Mouse (Mus musculus) kidney, adult 2 months (tissue): ENCODE data around the gene Syt3. TPM values are rescaled to one million over a fixed set of nuclear protein-coding genes. Genes with fewer than 3 reads are reported as not detected.
A peak's percentile ranks its signal among the peaks of the same experiment; 100 is the strongest.

Experiments
- DNase-seq: peaks from one replicate; pipeline ENCODE4 v3.0.0; 2021
- H3K27ac ChIP-seq: fragments of 200-500 bp; 2 replicates; pipeline ENCODE4 v1.5.1; 2012; ENCODE audit warnings: low read depth, low read length, control low read depth, inconsistent platforms; ENCODE audit not compliant: insufficient read depth
- H3K27me3 ChIP-seq: fragments of 200-500 bp; replicated peaks from 2 replicates; pipeline ENCODE4 v1.6.1; 2012; ENCODE audit warnings: mild to moderate bottlenecking, moderate library complexity, low read length, inconsistent platforms; ENCODE audit not compliant: control insufficient read depth, insufficient read depth
- H3K36me3 ChIP-seq: fragments of 200-500 bp; 2 replicates; pipeline ENCODE4 v1.6.1; 2012; ENCODE audit warnings: mild to moderate bottlenecking, moderate library complexity, low read length, inconsistent platforms; ENCODE audit not compliant: control insufficient read depth, insufficient read depth
- H3K4me1 ChIP-seq: fragments of 200-500 bp; 2 replicates; pipeline ENCODE4 v1.6.1; 2011; ENCODE audit warnings: low read length; ENCODE audit not compliant: control insufficient read depth, insufficient read depth
- H3K4me3 ChIP-seq: fragments of 200-500 bp; 2 replicates; pipeline ENCODE4 v1.5.1; 2011; ENCODE audit warnings: mild to moderate bottlenecking, low read depth, low read length, control low read depth; ENCODE audit not compliant: insufficient read depth
- CTCF ChIP-seq: fragments of 200-500 bp; conservative IDR thresholded peaks from 2 replicates; pipeline ENCODE4 v1.5.1; 2011; ENCODE audit warnings: low read depth, mild to moderate bottlenecking, control low read depth, low read length, moderate library complexity, mixed read lengths; ENCODE audit not compliant: insufficient read depth, insufficient read length
- POLR2A ChIP-seq: fragments of 200-500 bp; IDR thresholded peaks from one replicate; pipeline ENCODE4 v1.6.1; 2011; ENCODE audit warnings: low read depth, low read length, control low read depth
- WGBS: fragments of 180-500 bp; shearing (Covaris S2); methylation state at CpG from one replicate; pipeline ENCODE4 v1.1.7; 2018; 5-methylcytosine and 5-hydroxymethylcytosine counted together
- polyA plus RNA-seq: library from polyadenylated mRNA; depleted of rRNA; stranded (reverse); fragments of >200 nt; gene quantifications from 2 replicates; pipeline ENCODE4 v1.2.3, GENCODE M21; 2012

Gene Syt3
- polyA plus RNA-seq, 1 experiment = 12.0 TPM

DNA sequence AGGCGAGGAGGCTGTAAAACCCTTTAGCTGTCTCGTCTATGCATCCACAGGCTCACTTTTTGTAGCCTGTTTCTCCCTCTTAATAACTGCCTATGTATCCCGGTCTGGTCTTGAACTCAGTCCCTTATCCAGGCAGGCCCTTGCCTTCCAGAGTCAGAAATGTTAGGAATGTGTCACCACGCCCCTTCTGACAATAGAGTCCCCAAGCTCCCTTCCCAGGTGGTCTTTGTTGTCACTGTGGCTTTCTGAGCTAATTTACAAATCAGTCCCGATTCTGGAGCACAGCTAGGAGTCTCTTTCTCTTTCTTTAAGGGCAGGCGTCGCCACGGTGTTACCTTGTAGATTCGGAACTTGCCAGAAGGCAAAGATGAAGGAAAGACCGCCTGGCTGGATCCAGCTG lies 8.7 kb upstream of the Syt3 start:
- no peak overlapping the region for H3K4me3 ChIP-seq

DNA sequence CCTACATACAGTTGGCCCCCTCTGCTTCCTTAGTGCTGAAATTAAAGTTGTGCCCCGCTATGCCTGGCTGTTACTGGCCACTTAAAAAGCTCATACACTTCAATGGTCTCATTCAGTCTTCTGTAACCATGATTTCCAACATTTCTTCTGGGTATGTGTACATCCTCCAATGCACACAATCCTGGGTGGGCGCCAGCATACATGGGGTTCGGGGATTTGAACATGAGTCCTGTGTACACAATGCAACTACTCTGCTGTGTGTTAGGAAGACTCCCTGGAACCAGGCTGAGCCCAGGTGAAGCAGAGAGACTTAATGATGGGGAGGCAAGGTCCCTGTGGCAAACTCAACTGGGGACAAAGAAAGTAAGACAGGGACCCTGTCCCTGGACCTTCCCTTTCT lies 8.1 kb upstream of the Syt3 start:
- 80% methylated on average over 3 of the region's 3 CpGs for WGBS
- TF ChIP-seq POLR2A = no peak
- TF ChIP-seq CTCF = no peak

More for the DNA sequence above, 8.7 kb upstream of the Syt3 start:
- Histone ChIP-seq H3K36me3 (no peaks in the 10 kb centered on the region), H3K27me3 (no peaks in the 10 kb centered on the region), H3K4me1 (no peaks in the 10 kb centered on the region), H3K27ac (no peak overlapping the region)
- WGBS = 22% methylated on average over 10 of the region's 10 CpGs
- TF ChIP-seq POLR2A = no peak
- TF ChIP-seq CTCF = no peak
- no peak for DNase-seq

DNA sequence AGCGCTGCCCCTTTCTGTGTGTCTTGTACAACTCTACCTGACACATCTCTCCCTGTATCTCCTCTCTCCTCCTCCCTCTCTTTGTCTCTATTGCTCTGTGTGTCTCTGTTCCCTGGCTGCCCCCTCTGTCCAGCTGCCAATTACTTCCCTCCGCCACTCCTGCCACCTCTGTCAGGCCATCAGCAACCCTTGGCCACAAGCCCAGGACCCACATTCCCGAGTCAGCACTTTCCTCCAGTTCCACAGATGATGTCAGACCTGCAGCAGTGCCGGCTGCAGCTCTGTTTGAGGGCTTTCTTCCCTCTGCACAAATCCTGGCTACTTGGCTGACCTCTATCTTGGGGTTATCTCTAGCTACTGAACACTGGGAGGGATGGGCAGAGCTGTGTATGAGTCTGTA lies 5.6 kb upstream of the Syt3 start:
- H3K27me3 ChIP-seq = no peaks in the 10 kb centered on the region
- DNase-seq = peak; percentile 83
- no peak overlapping the region for H3K27ac ChIP-seq
- no peaks in the 10 kb centered on the region for H3K4me1 ChIP-seq
- H3K36me3 ChIP-seq = no peaks in the 10 kb centered on the region
- TF ChIP-seq POLR2A (no peak), CTCF (no peak)
- H3K4me3 ChIP-seq = no peak overlapping the region
- 27% methylated on average over 4 of the region's 4 CpGs for WGBS

More for the DNA sequence above, 8.1 kb upstream of the Syt3 start:
- Histone ChIP-seq H3K27me3 (no peaks in the 10 kb centered on the region), H3K4me3 (no peak overlapping the region), H3K4me1 (no peaks in the 10 kb centered on the region), H3K27ac (no peak overlapping the region), H3K36me3 (no peaks in the 10 kb centered on the region)
- no peak for DNase-seq

DNA sequence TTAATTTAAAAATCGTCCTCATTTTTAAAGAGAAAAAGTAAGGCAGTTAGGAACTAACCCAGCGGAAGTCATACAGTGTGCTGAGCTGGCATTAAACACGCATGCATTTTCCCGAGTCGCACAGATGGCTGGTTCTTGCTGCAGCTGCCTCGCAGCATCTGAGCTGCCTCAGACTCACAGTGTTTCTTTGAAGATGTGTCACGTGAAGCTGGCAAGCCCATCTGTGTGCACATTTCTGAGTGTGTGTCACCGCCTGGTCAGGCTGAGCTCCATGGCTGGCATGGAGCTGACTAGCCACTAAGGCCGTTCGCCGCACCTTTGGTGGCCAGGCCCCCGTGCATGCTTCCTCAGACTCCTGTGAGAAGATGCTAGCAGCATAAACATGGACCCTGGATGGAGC lies 1.4 kb upstream of the Syt3 start:
- no peaks in the 10 kb centered on the region for H3K4me1 ChIP-seq
- H3K27me3 ChIP-seq = no peaks in the 10 kb centered on the region
- H3K4me3 ChIP-seq = no peak overlapping the region
- 73% methylated on average over 12 of the region's 12 CpGs for WGBS
- TF ChIP-seq POLR2A (no peak), CTCF (no peak)
- no peaks in the 10 kb centered on the region for H3K36me3 ChIP-seq
- no peak for DNase-seq
- no peak overlapping the region for H3K27ac ChIP-seq

DNA sequence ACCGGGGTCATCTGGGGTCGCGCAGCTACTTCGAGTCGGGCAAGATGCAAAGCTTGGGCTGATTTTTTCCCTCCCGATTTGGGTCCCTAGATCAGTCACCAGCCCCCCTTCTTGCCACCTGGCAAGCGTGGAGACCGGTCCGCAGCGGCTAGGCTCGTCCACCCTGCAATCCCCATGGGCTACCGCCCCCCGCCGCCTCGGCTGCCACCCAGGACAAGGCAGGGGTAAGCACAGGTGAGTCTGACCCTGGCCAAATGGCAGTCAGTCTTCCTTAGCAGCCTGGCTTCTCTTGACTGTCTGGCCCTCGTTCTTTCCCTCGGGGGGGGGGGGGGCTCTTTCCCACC lies 786 bp downstream of the Syt3 start:
- no peaks in the 10 kb centered on the region for H3K4me1 ChIP-seq
- no peak overlapping the region for H3K27ac ChIP-seq
- no peaks in the 10 kb centered on the region for H3K27me3 ChIP-seq
- no peaks in the 10 kb centered on the region for H3K36me3 ChIP-seq
- peak overlapping the region; percentile 73 for H3K4me3 ChIP-seq
- 1% methylated on average over 17 of the region's 17 CpGs for WGBS
- TF ChIP-seq POLR2A (no peak), CTCF (no peak)
- DNase-seq = no peak

DNA sequence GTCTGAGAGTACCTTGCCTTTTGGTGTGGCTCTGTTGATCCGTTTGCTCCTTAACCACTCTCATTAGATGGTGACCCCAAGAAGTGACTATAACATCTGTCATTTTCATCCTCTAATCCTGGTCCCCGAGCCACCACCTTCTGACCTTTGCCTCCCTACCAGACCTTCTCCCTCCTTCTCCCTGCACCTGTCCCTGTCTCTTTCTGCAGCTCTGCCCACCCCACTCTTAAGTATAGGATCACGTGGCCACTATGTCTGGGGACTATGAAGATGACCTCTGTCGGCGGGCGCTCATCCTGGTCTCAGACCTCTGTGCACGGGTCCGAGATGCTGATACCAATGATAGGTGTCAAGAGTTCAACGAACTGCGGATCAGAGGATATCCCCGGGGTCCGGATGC lies 1.8 kb downstream of the Syt3 start, which contains the start of gene 1700008O03Rik:
Gene 1700008O03Rik (minus strand): TSS at position 101 of the 400 bp plus-strand sequence.
- TF ChIP-seq CTCF = no peak
- no peak for TF ChIP-seq POLR2A
- H3K4me3 ChIP-seq = peak within 1 kb of the TSS; percentile 73
- H3K4me1 ChIP-seq = no peaks in the 10 kb centered on the region
- DNase-seq = no peak
- no peaks in the 10 kb centered on the region for H3K27me3 ChIP-seq
- 81% methylated on average over 12 of the region's 12 CpGs for WGBS
- no peaks in the 10 kb centered on the region for H3K36me3 ChIP-seq
- H3K27ac ChIP-seq = no peak within 1 kb of the TSS

DNA sequence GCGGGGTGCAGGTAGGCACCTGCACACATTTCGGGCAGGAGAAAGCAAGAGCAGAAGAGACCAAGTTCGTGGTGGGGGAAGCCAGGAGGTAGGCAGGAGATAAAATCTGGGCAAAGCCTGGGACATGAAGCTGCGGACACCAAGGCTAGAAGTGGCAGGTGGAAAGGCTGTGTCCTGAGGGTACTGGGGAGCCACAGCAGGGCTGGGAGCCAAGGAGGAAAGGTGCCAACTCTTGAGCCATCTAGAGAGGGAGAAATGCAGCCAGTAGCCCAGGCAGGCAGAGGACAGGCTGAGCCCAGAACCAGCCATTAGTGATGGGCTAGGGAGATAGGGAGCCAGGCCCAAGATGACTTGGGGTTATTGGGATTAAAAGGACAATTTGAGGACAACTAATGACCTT lies 7.9 kb downstream of the Syt3 start:
- TF ChIP-seq CTCF = no peak
- TF ChIP-seq POLR2A = no peak
- WGBS = 82% methylated on average over 4 of the region's 4 CpGs
- Histone ChIP-seq H3K27ac (no peak overlapping the region), H3K36me3 (no peaks in the 10 kb centered on the region), H3K4me3 (no peak overlapping the region), H3K27me3 (no peaks in the 10 kb centered on the region), H3K4me1 (no peaks in the 10 kb centered on the region)
- DNase-seq = no peak

DNA sequence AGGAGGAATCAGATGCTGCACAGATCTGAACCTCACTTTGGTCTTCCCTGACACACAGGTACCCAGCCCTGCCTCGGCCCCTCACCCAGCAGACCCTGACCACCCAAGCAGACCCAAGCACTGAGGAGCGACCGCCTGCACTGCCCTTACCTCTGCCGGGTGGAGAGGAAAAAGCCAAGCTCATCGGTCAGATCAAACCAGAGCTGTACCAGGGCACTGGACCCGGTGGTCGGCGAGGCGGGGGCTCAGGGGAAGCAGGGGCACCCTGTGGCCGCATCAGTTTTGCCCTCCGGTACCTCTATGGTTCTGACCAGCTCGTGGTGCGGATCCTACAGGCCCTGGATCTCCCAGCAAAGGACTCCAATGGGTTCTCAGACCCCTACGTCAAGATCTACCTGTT lies 8.4 kb downstream of the Syt3 start:
- Histone ChIP-seq H3K4me3 (no peak overlapping the region), H3K27me3 (no peaks in the 10 kb centered on the region), H3K27ac (no peak overlapping the region), H3K36me3 (no peaks in the 10 kb centered on the region), H3K4me1 (no peaks in the 10 kb centered on the region)
- no peak for DNase-seq
- TF ChIP-seq POLR2A = no peak
- TF ChIP-seq CTCF = no peak
- WGBS = 86% methylated on average over 14 of the region's 14 CpGs
